Mouse (Mus musculus): ENCODE measurements around the gene Chmp6.

Gene Chmp6

GRCm38 (mm10) chr11:119913291-119913934 is at the start of gene Chmp6:
Chmp6 (plus strand) TSS chr11:119913441.
- Histone ChIP-seq H3K4me1 (replicated peaks; ENCODE audit: low read depth, low read length) (peaks cover 70% of the 10 kb centered on the region), H3K9me3 (ENCODE audit: low read length) (no peaks in the 10 kb centered on the region), H3K36me3 (ENCODE audit: insufficient read depth, low read length) (peaks cover 31% of the 10 kb centered on the region), H3K4me3 (replicated peaks; ENCODE audit: low read length) (peak within 1 kb of the TSS; percentile 99), H3K27me3 (ENCODE audit: insufficient read depth, low read length) (no peaks in the 10 kb centered on the region)
- TF ChIP-seq NANOG (IDR thresholded peaks at IDR 0.05; ENCODE audit: borderline replicate concordance, low read length) (no peak), CTCF (conservative IDR thresholded peaks at IDR 0.05; ENCODE audit: low read length) (no peak), POU5F1 (IDR thresholded peaks at IDR 0.05; ENCODE audit: borderline replicate concordance, low read length) (no peak)

- Histone ChIP-seq H3K9me3 (ENCODE audit: low read length) (no peaks in the 10 kb centered on the region), H3K4me3 (replicated peaks; ENCODE audit: low read length) (no peak overlapping the region), H3K36me3 (ENCODE audit: insufficient read depth, low read length) (peaks cover 90% of the 10 kb centered on the region), H3K4me1 (replicated peaks; ENCODE audit: low read depth, low read length) (peaks cover 21% of the 10 kb centered on the region), H3K27me3 (ENCODE audit: insufficient read depth, low read length) (no peaks in the 10 kb centered on the region)
- TF ChIP-seq NANOG (IDR thresholded peaks at IDR 0.05; ENCODE audit: borderline replicate concordance, low read length) (no peak), CTCF (conservative IDR thresholded peaks at IDR 0.05; ENCODE audit: low read length) (no peak), POU5F1 (IDR thresholded peaks at IDR 0.05; ENCODE audit: borderline replicate concordance, low read length) (no peak)
These were observed 46.4 kb upstream of the Chmp6 start for GRCm38 (mm10) chr11:119866837-119867236.

- Histone ChIP-seq H3K9me3 (ENCODE audit: low read length) (no peaks in the 10 kb centered on the region), H3K36me3 (ENCODE audit: insufficient read depth, low read length) (peaks cover 90% of the 10 kb centered on the region), H3K4me3 (replicated peaks; ENCODE audit: low read length) (no peak overlapping the region), H3K4me1 (replicated peaks; ENCODE audit: low read depth, low read length) (peaks cover 22% of the 10 kb centered on the region), H3K27me3 (ENCODE audit: insufficient read depth, low read length) (no peaks in the 10 kb centered on the region)
- TF ChIP-seq NANOG (IDR thresholded peaks at IDR 0.05; ENCODE audit: borderline replicate concordance, low read length) (no peak), CTCF (conservative IDR thresholded peaks at IDR 0.05; ENCODE audit: low read length) (no peak), POU5F1 (IDR thresholded peaks at IDR 0.05; ENCODE audit: borderline replicate concordance, low read length) (no peak)
These were observed 45.1 kb upstream of the Chmp6 start for GRCm38 (mm10) chr11:119868138-119868537.

GRCm38 (mm10) chr11:119868556-119868955 is 44.7 kb upstream of the Chmp6 start:
- Histone ChIP-seq H3K4me1 (replicated peaks; ENCODE audit: low read depth, low read length) (peaks cover 22% of the 10 kb centered on the region), H3K36me3 (ENCODE audit: insufficient read depth, low read length) (peaks cover 91% of the 10 kb centered on the region)
- no peak for TF ChIP-seq POU5F1 (IDR thresholded peaks at IDR 0.05; ENCODE audit: borderline replicate concordance, low read length)
- TF ChIP-seq CTCF (conservative IDR thresholded peaks at IDR 0.05; ENCODE audit: low read length): no peak
- no peak for TF ChIP-seq NANOG (IDR thresholded peaks at IDR 0.05; ENCODE audit: borderline replicate concordance, low read length)

GRCm38 (mm10) chr11:119871141-119871540 is 42.1 kb upstream of the Chmp6 start:
- no peaks in the 10 kb centered on the region for H3K27me3 ChIP-seq (ENCODE audit: insufficient read depth, low read length)
- H3K4me1 ChIP-seq (replicated peaks; ENCODE audit: low read depth, low read length): peaks cover 22% of the 10 kb centered on the region
- H3K4me3 ChIP-seq (replicated peaks; ENCODE audit: low read length): no peak overlapping the region; the same call in 1 of the 2 replicates
- peaks cover 97% of the 10 kb centered on the region for H3K36me3 ChIP-seq (ENCODE audit: insufficient read depth, low read length)
- TF ChIP-seq CTCF (conservative IDR thresholded peaks at IDR 0.05; ENCODE audit: low read length) (no peak), NANOG (IDR thresholded peaks at IDR 0.05; ENCODE audit: borderline replicate concordance, low read length) (no peak), POU5F1 (IDR thresholded peaks at IDR 0.05; ENCODE audit: borderline replicate concordance, low read length) (no peak)
- H3K9me3 ChIP-seq (ENCODE audit: low read length): no peaks in the 10 kb centered on the region

More at GRCm38 (mm10) chr11:119868556-119868955, 44.7 kb upstream of the Chmp6 start:
- no peaks in the 10 kb centered on the region for H3K9me3 ChIP-seq (ENCODE audit: low read length)
- no peaks in the 10 kb centered on the region for H3K27me3 ChIP-seq (ENCODE audit: insufficient read depth, low read length)
- no peak overlapping the region for H3K4me3 ChIP-seq (replicated peaks; ENCODE audit: low read length)

GRCm38 (mm10) chr11:119873643-119874042 is 39.6 kb upstream of the Chmp6 start:
- Histone ChIP-seq H3K27me3 (ENCODE audit: insufficient read depth, low read length) (no peaks in the 10 kb centered on the region), H3K36me3 (ENCODE audit: insufficient read depth, low read length) (peaks cover 99% of the 10 kb centered on the region), H3K4me3 (replicated peaks; ENCODE audit: low read length) (no peak overlapping the region), H3K9me3 (ENCODE audit: low read length) (no peaks in the 10 kb centered on the region), H3K4me1 (replicated peaks; ENCODE audit: low read depth, low read length) (peaks cover 21% of the 10 kb centered on the region)
- TF ChIP-seq NANOG (IDR thresholded peaks at IDR 0.05; ENCODE audit: borderline replicate concordance, low read length) (no peak), CTCF (conservative IDR thresholded peaks at IDR 0.05; ENCODE audit: low read length) (no peak), POU5F1 (IDR thresholded peaks at IDR 0.05; ENCODE audit: borderline replicate concordance, low read length) (no peak)

- H3K9me3 ChIP-seq (ENCODE audit: low read length): no peaks in the 10 kb centered on the region
- peaks cover 19% of the 10 kb centered on the region for H3K4me1 ChIP-seq (replicated peaks; ENCODE audit: low read depth, low read length)
- H3K4me3 ChIP-seq (replicated peaks; ENCODE audit: low read length): no peak overlapping the region
- H3K27me3 ChIP-seq (ENCODE audit: insufficient read depth, low read length): no peaks in the 10 kb centered on the region
- peaks cover 99% of the 10 kb centered on the region for H3K36me3 ChIP-seq (ENCODE audit: insufficient read depth, low read length)
- TF ChIP-seq CTCF (conservative IDR thresholded peaks at IDR 0.05; ENCODE audit: low read length) (no peak), NANOG (IDR thresholded peaks at IDR 0.05; ENCODE audit: borderline replicate concordance, low read length) (no peak), POU5F1 (IDR thresholded peaks at IDR 0.05; ENCODE audit: borderline replicate concordance, low read length) (no peak)
These were observed 38.4 kb upstream of the Chmp6 start for GRCm38 (mm10) chr11:119874841-119875240.

GRCm38 (mm10) chr11:119875685-119876084 is 37.6 kb upstream of the Chmp6 start:
- H3K9me3 ChIP-seq (ENCODE audit: low read length): no peaks in the 10 kb centered on the region
- no peak for TF ChIP-seq POU5F1 (IDR thresholded peaks at IDR 0.05; ENCODE audit: borderline replicate concordance, low read length)
- no peak for TF ChIP-seq CTCF (conservative IDR thresholded peaks at IDR 0.05; ENCODE audit: low read length)
- TF ChIP-seq NANOG (IDR thresholded peaks at IDR 0.05; ENCODE audit: borderline replicate concordance, low read length): no peak
- H3K27me3 ChIP-seq (ENCODE audit: insufficient read depth, low read length): no peaks in the 10 kb centered on the region
- no peak overlapping the region for H3K4me3 ChIP-seq (replicated peaks; ENCODE audit: low read length)
- peaks cover 13% of the 10 kb centered on the region for H3K4me1 ChIP-seq (replicated peaks; ENCODE audit: low read depth, low read length)
- H3K36me3 ChIP-seq (ENCODE audit: insufficient read depth, low read length): peaks cover 99% of the 10 kb centered on the region

All from E14TG2a.4 (cell line).